Mouse (Mus musculus) intestine, embryonic 16.5 days (tissue): ENCODE measurements around the gene Troap. TPM values are rescaled to one million over a fixed set of nuclear protein-coding genes. Genes with fewer than 3 reads are reported as not detected.

Experiments used
- ATAC-seq: fragments of 200-750 bp; cut with Nextera tagmentation; 2 replicates; pipeline ENCODE4 v1.8.0; 2017; ENCODE audit warnings: moderate TSS enrichment, moderate library complexity
- H3K27ac ChIP-seq: fragments of 300-500 bp; sonication (generic); 2 replicates; pipeline ENCODE4 v1.5.1; 2014; ENCODE audit warnings: mild to moderate bottlenecking, low read length
- H3K27me3 ChIP-seq: fragments of 300-500 bp; sonication (generic); replicated peaks from 2 replicates; pipeline ENCODE4 v1.6.1; 2014; ENCODE audit warnings: low read length, control low read depth, mixed read lengths; ENCODE audit not compliant: control insufficient read depth, insufficient read depth
- H3K36me3 ChIP-seq: fragments of 300-500 bp; sonication (generic); 2 replicates; pipeline ENCODE4 v1.6.1; 2014; ENCODE audit warnings: low read length, control low read depth; ENCODE audit not compliant: control insufficient read depth, insufficient read depth
- H3K4me1 ChIP-seq: fragments of 300-500 bp; sonication (generic); 2 replicates; pipeline ENCODE4 v1.6.1; 2014; ENCODE audit warnings: low read length, control low read depth, mixed read lengths; ENCODE audit not compliant: control insufficient read depth, insufficient read depth
- H3K4me2 ChIP-seq: fragments of 300-500 bp; sonication (generic); 2 replicates; pipeline ENCODE4 v1.6.1; 2014; ENCODE audit warnings: low read depth, low read length, control low read depth
- H3K4me3 ChIP-seq: fragments of 300-500 bp; sonication (generic); 2 replicates; pipeline ENCODE4 v1.5.1; 2014; ENCODE audit warnings: mild to moderate bottlenecking, low read length
- H3K9ac ChIP-seq: fragments of 300-500 bp; sonication (generic); 2 replicates; pipeline ENCODE4 v1.6.1; 2014; ENCODE audit warnings: low read depth, low read length
- H3K9me3 ChIP-seq: fragments of 300-500 bp; sonication (generic); 2 replicates; pipeline ENCODE4 v1.6.1; 2016; ENCODE audit warnings: low read length, control low read depth; ENCODE audit not compliant: control insufficient read depth
- WGBS: fragments of 180-500 bp; shearing (Covaris S2); extraction: QIAGEN DNeasy Blood & Tissue Kit; methylation state at CpG from one replicate; pipeline ENCODE4 v1.1.7; 2014; 5-methylcytosine and 5-hydroxymethylcytosine counted together
- polyA plus RNA-seq: library from polyadenylated mRNA; unstranded; fragments of >200 nt; fragmentation: Nextera tagmentation; extraction: Ambion mirVana; gene quantifications from 2 replicates; pipeline ENCODE4 v1.2.1, GENCODE M21; 2015

The Troap gene
- polyA plus RNA-seq, 1 experiment from 2014 or later = 25.4 TPM

- ATAC-seq = no peak
- peaks cover 21% of the 10 kb centered on the region for H3K4me1 ChIP-seq
- peak overlapping the region; percentile 81 for H3K9ac ChIP-seq
- WGBS = 59% methylated on average over 4 of the region's 4 CpGs
- H3K27me3 ChIP-seq = no peaks in the 10 kb centered on the region
- H3K36me3 ChIP-seq = peaks cover 7% of the 10 kb centered on the region
- H3K4me3 ChIP-seq = peak overlapping the region; percentile 69
- H3K27ac ChIP-seq = peak overlapping the region; percentile 96
- H3K4me2 ChIP-seq = peak overlapping the region; percentile 86
- H3K9me3 ChIP-seq = no peaks in the 10 kb centered on the region
Measured at GRCm38 (mm10) chr15:99031388-99031675, 43.0 kb upstream of the Troap start.

- no peak for ATAC-seq
- WGBS = 57% methylated on average over 9 of the region's 9 CpGs
- H3K9ac ChIP-seq = peak overlapping the region; percentile 81
- H3K9me3 ChIP-seq = no peaks in the 10 kb centered on the region
- H3K27ac ChIP-seq = peak overlapping the region; percentile 29; the same call in 1 of the 2 replicates
- peak overlapping the region; percentile 86 for H3K4me2 ChIP-seq
- H3K4me3 ChIP-seq = peak overlapping the region; percentile 69
- H3K36me3 ChIP-seq = peaks cover 12% of the 10 kb centered on the region
- H3K27me3 ChIP-seq = no peaks in the 10 kb centered on the region
- H3K4me1 ChIP-seq = peaks cover 21% of the 10 kb centered on the region
Measured at GRCm38 (mm10) chr15:99032041-99032725, 42.2 kb upstream of the Troap start.

- Histone ChIP-seq H3K9ac (peak overlapping the region; percentile 81), H3K9me3 (no peaks in the 10 kb centered on the region), H3K4me1 (peaks cover 21% of the 10 kb centered on the region), H3K4me3 (peak overlapping the region; percentile 69), H3K36me3 (peaks cover 12% of the 10 kb centered on the region), H3K27me3 (no peaks in the 10 kb centered on the region), H3K4me2 (peak overlapping the region; percentile 86), H3K27ac (no peak overlapping the region)
- ATAC-seq = no peak
- 54% methylated on average over 7 of the region's 7 CpGs for WGBS
Measured at GRCm38 (mm10) chr15:99032726-99033250, 41.6 kb upstream of the Troap start.

- no peak overlapping the region for H3K27ac ChIP-seq
- peaks cover 19% of the 10 kb centered on the region for H3K4me1 ChIP-seq
- H3K27me3 ChIP-seq = no peaks in the 10 kb centered on the region
- ATAC-seq = no peak
- H3K36me3 ChIP-seq = peaks cover 12% of the 10 kb centered on the region
- no peaks in the 10 kb centered on the region for H3K9me3 ChIP-seq
- H3K4me3 ChIP-seq = peak overlapping the region; percentile 69
- peak overlapping the region; percentile 86 for H3K4me2 ChIP-seq
- WGBS = 84% methylated on average over 7 of the region's 7 CpGs
- H3K9ac ChIP-seq = peak overlapping the region; percentile 25; the same call in 1 of the 2 replicates
Measured at GRCm38 (mm10) chr15:99033498-99034270, 40.7 kb upstream of the Troap start.

- no peak overlapping the region for H3K27ac ChIP-seq
- no peak overlapping the region for H3K4me3 ChIP-seq
- H3K36me3 ChIP-seq = peaks cover 12% of the 10 kb centered on the region
- ATAC-seq = no peak
- H3K4me2 ChIP-seq = no peak overlapping the region
- no peak overlapping the region for H3K9ac ChIP-seq
- WGBS = 72% methylated on average over 4 of the region's 4 CpGs
- peaks cover 12% of the 10 kb centered on the region for H3K4me1 ChIP-seq
- H3K9me3 ChIP-seq = no peaks in the 10 kb centered on the region
- H3K27me3 ChIP-seq = no peaks in the 10 kb centered on the region
Measured at GRCm38 (mm10) chr15:99035431-99035830, 38.9 kb upstream of the Troap start.

GRCm38 (mm10) chr15:99036249-99036905 is 38.0 kb upstream of the Troap start:
- Histone ChIP-seq H3K36me3 (peaks cover 12% of the 10 kb centered on the region), H3K9ac (no peak overlapping the region), H3K27me3 (no peaks in the 10 kb centered on the region), H3K4me3 (no peak overlapping the region), H3K27ac (no peak overlapping the region), H3K4me1 (peaks cover 14% of the 10 kb centered on the region), H3K9me3 (no peaks in the 10 kb centered on the region), H3K4me2 (no peak overlapping the region)
- WGBS = 91% methylated on average over 8 of the region's 8 CpGs
- ATAC-seq = no peak

- Histone ChIP-seq H3K9ac (no peak overlapping the region), H3K4me1 (peaks cover 3% of the 10 kb centered on the region; the same call in 1 of the 2 replicates), H3K27me3 (no peaks in the 10 kb centered on the region), H3K36me3 (peaks cover 12% of the 10 kb centered on the region), H3K27ac (no peak overlapping the region), H3K4me2 (no peak overlapping the region), H3K4me3 (no peak overlapping the region), H3K9me3 (no peaks in the 10 kb centered on the region)
- WGBS = 92% methylated on average over 1 of the region's 1 CpGs
- no peak for ATAC-seq
Measured at GRCm38 (mm10) chr15:99038025-99038424, 36.4 kb upstream of the Troap start.

- Histone ChIP-seq H3K4me3 (no peak overlapping the region), H3K4me1 (0 out of 2 replicates have a peak, but pooled peaks cover 2% of the 10 kb centered on the region), H3K27me3 (no peaks in the 10 kb centered on the region), H3K4me2 (no peak overlapping the region), H3K36me3 (peaks cover 12% of the 10 kb centered on the region), H3K9ac (no peak overlapping the region), H3K27ac (no peak overlapping the region), H3K9me3 (no peaks in the 10 kb centered on the region)
- WGBS = 88% methylated on average over 5 of the region's 5 CpGs
- ATAC-seq = no peak
Measured at GRCm38 (mm10) chr15:99038797-99039196, 35.6 kb upstream of the Troap start.

- 78% methylated on average over 4 of the region's 4 CpGs for WGBS
- Histone ChIP-seq H3K4me2 (no peak overlapping the region), H3K36me3 (peaks cover 12% of the 10 kb centered on the region), H3K9me3 (no peaks in the 10 kb centered on the region), H3K27ac (no peak overlapping the region), H3K9ac (no peak overlapping the region), H3K4me1 (0 out of 2 replicates have a peak, but pooled peaks cover 2% of the 10 kb centered on the region), H3K27me3 (no peaks in the 10 kb centered on the region), H3K4me3 (no peak overlapping the region)
- ATAC-seq = no peak
Measured at GRCm38 (mm10) chr15:99039306-99039705, 35.1 kb upstream of the Troap start.
